Mouse (Mus musculus) olfactory bulb, adult 2 months (tissue): ENCODE results near the gene Cotl1. TPM values are rescaled to one million over a fixed set of nuclear protein-coding genes. Genes with fewer than 3 reads are reported as not detected.

Experiments
- H3K27ac ChIP-seq: fragments of 200-500 bp; 2 replicates; pipeline ENCODE4 v1.5.1; 2012; ENCODE audit warnings: low read depth, low read length; ENCODE audit not compliant: insufficient read depth
- H3K4me1 ChIP-seq: fragments of 200-500 bp; 2 replicates; pipeline ENCODE4 v1.6.1; 2012; ENCODE audit warnings: low read length; ENCODE audit not compliant: control insufficient read depth, insufficient read depth
- H3K4me3 ChIP-seq: fragments of 200-500 bp; 2 replicates; pipeline ENCODE4 v1.5.1; 2012; ENCODE audit warnings: mild to moderate bottlenecking, low read depth, low read length, moderate library complexity; ENCODE audit not compliant: insufficient read depth
- CTCF ChIP-seq: fragments of 200-500 bp; IDR thresholded peaks from 2 replicates; pipeline ENCODE4 v1.5.1; 2012; ENCODE audit warnings: low read depth, mild to moderate bottlenecking, low read length, moderate library complexity; ENCODE audit not compliant: insufficient read depth
- POLR2A ChIP-seq: fragments of 200-500 bp; IDR thresholded peaks from 2 replicates; pipeline ENCODE4 v1.6.1; 2012; ENCODE audit warnings: mild to moderate bottlenecking, low read depth, low read length, moderate library complexity; ENCODE audit not compliant: insufficient read depth
- WGBS: fragments of 180-500 bp; shearing (Covaris S2); methylation state at CpG from one replicate; pipeline ENCODE4 v1.1.7; 2018; 5-methylcytosine and 5-hydroxymethylcytosine counted together
- polyA plus RNA-seq: library from polyadenylated mRNA; stranded (reverse); fragments of >200 nt; gene quantifications from 2 replicates; pipeline ENCODE4 v1.2.4, GENCODE M21; 2012; ENCODE audit warnings: low replicate concordance; ENCODE audit not compliant: missing spikeins, insufficient read depth, insufficient read length

The Cotl1 gene
- polyA plus RNA-seq, 1 experiment = not detected

- no peak for TF ChIP-seq CTCF
- peak; percentile 74 for TF ChIP-seq POLR2A
- under 1% methylated on average over 18 of the region's 18 CpGs for WGBS
- Histone ChIP-seq H3K4me1 (peaks cover 18% of the 10 kb centered on the region), H3K27ac (peak within 1 kb of the TSS; percentile 92), H3K4me3 (peak within 1 kb of the TSS; percentile 89)
These were observed 62.1 kb downstream of the Cotl1 start, which contains the start of gene Tldc1 for GRCm38 (mm10) chr8:119778263-119778662. Gene Tldc1, minus strand, starts transcription at chr8:119778416.

GRCm38 (mm10) chr8:119777765-119778164 lies 62.6 kb downstream of the Cotl1 start:
- TF ChIP-seq POLR2A = no peak
- no peak for TF ChIP-seq CTCF
- Histone ChIP-seq H3K4me1 (peaks cover 18% of the 10 kb centered on the region), H3K27ac (peak overlapping the region; percentile 92), H3K4me3 (peak overlapping the region; percentile 89)
- 1% methylated on average over 7 of the region's 7 CpGs for WGBS

GRCm38 (mm10) chr8:119776668-119777245 lies 63.6 kb downstream of the Cotl1 start:
- TF ChIP-seq POLR2A = no peak
- no peak for TF ChIP-seq CTCF
- peaks cover 18% of the 10 kb centered on the region for H3K4me1 ChIP-seq
- H3K27ac ChIP-seq = no peak overlapping the region
- WGBS = 66% methylated on average over 7 of the region's 7 CpGs
- no peak overlapping the region for H3K4me3 ChIP-seq

- 84% methylated on average over 22 of the region's 22 CpGs for WGBS
- 0 out of 2 replicates have a peak, but pooled peaks cover 3% of the 10 kb centered on the region for H3K4me1 ChIP-seq
- TF ChIP-seq POLR2A (no peak), CTCF (no peak)
- no peak overlapping the region for H3K4me3 ChIP-seq
- no peak overlapping the region for H3K27ac ChIP-seq
These were observed 74.4 kb downstream of the Cotl1 start for GRCm38 (mm10) chr8:119765761-119766444.

GRCm38 (mm10) chr8:119765311-119765710 lies 75.0 kb downstream of the Cotl1 start:
- TF ChIP-seq CTCF (no peak), POLR2A (no peak)
- H3K4me1 ChIP-seq = 0 out of 2 replicates have a peak, but pooled peaks cover 3% of the 10 kb centered on the region
- 96% methylated on average over 10 of the region's 10 CpGs for WGBS
- H3K27ac ChIP-seq = no peak overlapping the region
- no peak overlapping the region for H3K4me3 ChIP-seq

GRCm38 (mm10) chr8:119762226-119763220 lies 77.8 kb downstream of the Cotl1 start:
- Histone ChIP-seq H3K27ac (no peak overlapping the region), H3K4me3 (no peak overlapping the region), H3K4me1 (peaks cover 9% of the 10 kb centered on the region; the same call in 1 of the 2 replicates)
- 93% methylated on average over 21 of the region's 21 CpGs for WGBS
- TF ChIP-seq CTCF = no peak
- no peak for TF ChIP-seq POLR2A

GRCm38 (mm10) chr8:119761692-119762091 lies 78.7 kb downstream of the Cotl1 start:
- no peak for TF ChIP-seq CTCF
- no peak for TF ChIP-seq POLR2A
- no peak overlapping the region for H3K4me3 ChIP-seq
- H3K27ac ChIP-seq = no peak overlapping the region
- WGBS = 93% methylated on average over 11 of the region's 11 CpGs
- peaks cover 9% of the 10 kb centered on the region; the same call in 1 of the 2 replicates for H3K4me1 ChIP-seq

Other genes starting within 250 kb of the Cotl1 start
- not detected in 2 replicates for gene Taf1c, start 235.3 kb downstream of the Cotl1 start, polyA plus RNA-seq
- not detected in 2 replicates for gene Adad2, start 227.8 kb downstream of the Cotl1 start, polyA plus RNA-seq
- not detected in 2 replicates for gene Kcng4, start 204.9 kb downstream of the Cotl1 start, polyA plus RNA-seq
- gene Wfdc1, start 174.2 kb downstream of the Cotl1 start, polyA plus RNA-seq = not detected in 2 replicates
- not detected in 2 replicates for gene Atp2c2, start 140.5 kb downstream of the Cotl1 start, polyA plus RNA-seq
- gene Tldc1, start 62.1 kb downstream of the Cotl1 start, polyA plus RNA-seq = not detected in 2 replicates
- gene Klhl36, start 21.7 kb upstream of the Cotl1 start, polyA plus RNA-seq = not detected in 2 replicates
- gene Usp10, start 69.8 kb upstream of the Cotl1 start, polyA plus RNA-seq = not detected in 2 replicates
- gene Gm20388, start 70.3 kb upstream of the Cotl1 start, polyA plus RNA-seq = not detected in 2 replicates
- gene Crispld2, start 151.9 kb upstream of the Cotl1 start, polyA plus RNA-seq = not detected in 2 replicates